Mouse (Mus musculus) MEL (cell line): Measurements from ENCODE around the gene Zcrb1. TPM values are rescaled to one million over a fixed set of nuclear protein-coding genes. Genes with fewer than 3 reads are reported as not detected.

ENCODE experiments used
- DNase-seq: peaks from one replicate; pipeline ENCODE4 v3.0.0; 2011; ENCODE audit warnings: low read depth, low spot score
- H3K27ac ChIP-seq: 2 replicates; pipeline ENCODE4 v1.5.1; 2012; ENCODE audit warnings: low read depth, mild to moderate bottlenecking, control low read depth, low read length, moderate library complexity; ENCODE audit not compliant: control insufficient read depth
- H3K27me3 ChIP-seq, 2 experiments: fragments of 150-350 bp in 1 of 2; sonication (generic) in 1 of 2; 2 replicates each; pipeline ENCODE4 v1.6.1; 2012; ENCODE audit warnings: low read length in 2 of 2, mild to moderate bottlenecking in 2 of 2, improper control_type of control experiment in 1 of 2, moderate library complexity in 1 of 2; ENCODE audit not compliant: insufficient read depth in 2 of 2, control insufficient read depth in 1 of 2
- H3K36me3 ChIP-seq, 2 experiments: 2 replicates each; pipeline ENCODE4 v1.6.1; 2012 to 2014; ENCODE audit warnings: low read length in 2 of 2, improper control_type of control experiment in 1 of 2, inconsistent platforms in 1 of 2, mild to moderate bottlenecking in 1 of 2; ENCODE audit not compliant: insufficient read depth in 2 of 2, control insufficient read depth in 1 of 2
- H3K4me1 ChIP-seq, 2 experiments: fragments of 150-350 bp in 1 of 2; sonication (generic) in 1 of 2; 2 replicates each; pipeline ENCODE4 v1.6.1; 2012; ENCODE audit warnings: low read length in 2 of 2, improper control_type of control experiment in 1 of 2, mild to moderate bottlenecking in 1 of 2; ENCODE audit not compliant: insufficient read depth in 2 of 2, control insufficient read depth in 1 of 2
- H3K4me3 ChIP-seq, 2 experiments: fragments of 150-350 bp in 1 of 2; sonication (generic) in 1 of 2; 2 replicates each; pipeline ENCODE4 v1.5.1; 2012; ENCODE audit warnings: low read depth in 2 of 2, low read length in 2 of 2, mild to moderate bottlenecking in 2 of 2, moderate library complexity in 2 of 2, control low read depth in 1 of 2, improper control_type of control experiment in 1 of 2; ENCODE audit not compliant: control insufficient read depth in 1 of 2, insufficient read depth in 1 of 2
- H3K79me2 ChIP-seq: 2 replicates; pipeline ENCODE4 v1.6.1; 2012; ENCODE audit warnings: mild to moderate bottlenecking, low read length, moderate library complexity; ENCODE audit not compliant: control insufficient read depth, poor library complexity, insufficient read depth
- H3K9ac ChIP-seq: 2 replicates; pipeline ENCODE4 v1.6.1; 2012; ENCODE audit warnings: low read depth, mild to moderate bottlenecking, control low read depth, low read length, moderate library complexity; ENCODE audit not compliant: control insufficient read depth, poor library complexity, severe bottlenecking
- H3K9me3 ChIP-seq: fragments of 150-350 bp; sonication (generic); replicated peaks from 2 replicates; pipeline ENCODE4 v1.6.1; 2012; ENCODE audit warnings: mild to moderate bottlenecking, low read length, improper control_type of control experiment, moderate library complexity; ENCODE audit not compliant: insufficient read depth
- BHLHE40 ChIP-seq: IDR thresholded peaks from 2 replicates; pipeline ENCODE4 v1.6.1; 2012; ENCODE audit warnings: low read depth, mild to moderate bottlenecking, inconsistent platforms, low read length, improper control_type of control experiment, borderline replicate concordance
- CHD1 ChIP-seq: IDR thresholded peaks from 2 replicates; pipeline ENCODE4 v1.6.1; 2012; ENCODE audit warnings: low read depth, mild to moderate bottlenecking, inconsistent platforms, low read length, improper control_type of control experiment
- CHD2 ChIP-seq: IDR thresholded peaks from 2 replicates; pipeline ENCODE4 v1.6.1; 2011; ENCODE audit warnings: low read length, improper control_type of control experiment
- CTCF ChIP-seq, 3 experiments: IDR thresholded peaks in 2 of 3; conservative IDR thresholded peaks in 1 of 3; 2 replicates each; pipeline ENCODE4 v1.5.1; 2011 to 2012; ENCODE audit warnings: low read length in 3 of 3, low read depth in 2 of 3, mild to moderate bottlenecking in 2 of 3, improper control_type of control experiment in 1 of 3, inconsistent platforms in 1 of 3, mixed read lengths in 1 of 3, moderate library complexity in 1 of 3; ENCODE audit not compliant: control insufficient read depth in 1 of 3, insufficient read depth in 1 of 3, poor library complexity in 1 of 3, severe bottlenecking in 1 of 3
- E2F4 ChIP-seq: IDR thresholded peaks from 2 replicates; pipeline ENCODE4 v1.6.1; 2011; ENCODE audit warnings: low read depth, low read length, improper control_type of control experiment, borderline replicate concordance
- ELF1 ChIP-seq: IDR thresholded peaks from 2 replicates; pipeline ENCODE4 v1.6.1; 2014; ENCODE audit warnings: low read depth, mild to moderate bottlenecking, inconsistent platforms, low read length, improper control_type of control experiment, moderate library complexity
- EP300 ChIP-seq, 2 experiments: IDR thresholded peaks; 2 replicates each; pipeline ENCODE4 v1.6.1; 2011; ENCODE audit warnings: improper control_type of control experiment in 2 of 2, low read length in 2 of 2, low read depth in 1 of 2, mild to moderate bottlenecking in 1 of 2
- ETS1 ChIP-seq: IDR thresholded peaks from 2 replicates; pipeline ENCODE4 v1.6.1; 2012; ENCODE audit warnings: low read depth, mild to moderate bottlenecking, inconsistent platforms, low read length, improper control_type of control experiment, moderate library complexity
- GABPA ChIP-seq: IDR thresholded peaks from 2 replicates; pipeline ENCODE4 v1.6.1; 2012; ENCODE audit warnings: low read depth, mild to moderate bottlenecking, inconsistent platforms, low read length, improper control_type of control experiment, moderate library complexity
- GATA1 ChIP-seq: IDR thresholded peaks from 2 replicates; pipeline ENCODE4 v1.6.1; 2011; ENCODE audit warnings: low read depth, low read length, improper control_type of control experiment
- HCFC1 ChIP-seq: IDR thresholded peaks from 2 replicates; pipeline ENCODE4 v1.6.1; 2012; ENCODE audit warnings: low read depth, mild to moderate bottlenecking, inconsistent platforms, low read length, improper control_type of control experiment, moderate library complexity
- JUND ChIP-seq: IDR thresholded peaks from 2 replicates; pipeline ENCODE4 v1.6.1; 2011; ENCODE audit warnings: low read depth, mild to moderate bottlenecking, improper control_type of control experiment, low read length
- KAT2A ChIP-seq: conservative IDR thresholded peaks from 2 replicates; pipeline ENCODE4 v1.6.1; 2012; ENCODE audit warnings: low read depth, low read length, improper control_type of control experiment, inconsistent platforms
- MAFK ChIP-seq: IDR thresholded peaks from 2 replicates; pipeline ENCODE4 v1.6.1; 2011; ENCODE audit warnings: low read depth, mild to moderate bottlenecking, low read length, improper control_type of control experiment, borderline replicate concordance
- MAX ChIP-seq: IDR thresholded peaks from 2 replicates; pipeline ENCODE4 v1.6.1; 2011; ENCODE audit warnings: low read length, improper control_type of control experiment
- MAZ ChIP-seq: IDR thresholded peaks from 2 replicates; pipeline ENCODE4 v1.6.1; 2012; ENCODE audit warnings: low read depth, mild to moderate bottlenecking, inconsistent platforms, low read length, improper control_type of control experiment
- MEF2A ChIP-seq: IDR thresholded peaks from 2 replicates; pipeline ENCODE4 v1.6.1; 2014; ENCODE audit warnings: low read depth, mild to moderate bottlenecking, inconsistent platforms, low read length, improper control_type of control experiment; ENCODE audit not compliant: poor library complexity, insufficient replicate concordance, severe bottlenecking; ENCODE audit errors: extremely low read depth
- MXI1 ChIP-seq: IDR thresholded peaks from 2 replicates; pipeline ENCODE4 v1.6.1; 2011; ENCODE audit warnings: mild to moderate bottlenecking, low read depth, low read length, improper control_type of control experiment
- MYB ChIP-seq: IDR thresholded peaks from 2 replicates; pipeline ENCODE4 v1.6.1; 2011; ENCODE audit warnings: mild to moderate bottlenecking, low read depth, low read length, improper control_type of control experiment
- MYC ChIP-seq: IDR thresholded peaks from 2 replicates; pipeline ENCODE4 v1.6.1; 2011; ENCODE audit warnings: low read depth, mild to moderate bottlenecking, low read length, improper control_type of control experiment, moderate library complexity
- NELFE ChIP-seq: IDR thresholded peaks from 2 replicates; pipeline ENCODE4 v1.6.1; 2011; ENCODE audit warnings: low read depth, low read length, improper control_type of control experiment
- NRF1 ChIP-seq: IDR thresholded peaks from 2 replicates; pipeline ENCODE4 v1.6.1; 2014; ENCODE audit warnings: low read depth, mild to moderate bottlenecking, inconsistent platforms, low read length, improper control_type of control experiment, moderate library complexity; ENCODE audit not compliant: poor library complexity, insufficient read depth, severe bottlenecking
- POLR2A ChIP-seq, 2 experiments: IDR thresholded peaks; 2 replicates each; pipeline ENCODE4 v1.6.1; 2011 to 2012; ENCODE audit warnings: low read length in 2 of 2, mild to moderate bottlenecking in 2 of 2, control low read depth in 1 of 2, improper control_type of control experiment in 1 of 2, low read depth in 1 of 2, moderate library complexity in 1 of 2; ENCODE audit not compliant: control insufficient read depth in 1 of 2, insufficient read depth in 1 of 2, poor library complexity in 1 of 2
- POLR2AphosphoS2 ChIP-seq: IDR thresholded peaks from 2 replicates; pipeline ENCODE4 v1.6.1; 2011; ENCODE audit warnings: low read length, improper control_type of control experiment
- POLR2AphosphoS5 ChIP-seq: IDR thresholded peaks from 2 replicates; pipeline ENCODE4 v1.6.1; 2012; ENCODE audit warnings: low read depth, borderline replicate concordance, mild to moderate bottlenecking, inconsistent platforms, low read length, moderate library complexity, mixed read lengths
- RAD21 ChIP-seq: IDR thresholded peaks from 2 replicates; pipeline ENCODE4 v1.6.1; 2011; ENCODE audit warnings: mild to moderate bottlenecking, low read depth, low read length, improper control_type of control experiment
- RCOR1 ChIP-seq: IDR thresholded peaks from 2 replicates; pipeline ENCODE4 v1.6.1; 2012; ENCODE audit warnings: low read depth, mild to moderate bottlenecking, inconsistent platforms, low read length, improper control_type of control experiment
- SIN3A ChIP-seq: IDR thresholded peaks from 2 replicates; pipeline ENCODE4 v1.6.1; 2012; ENCODE audit warnings: low read length, improper control_type of control experiment, inconsistent platforms
- SMC3 ChIP-seq: IDR thresholded peaks from 2 replicates; pipeline ENCODE4 v1.6.1; 2011; ENCODE audit warnings: low read depth, low read length, improper control_type of control experiment
- TAL1 ChIP-seq: IDR thresholded peaks from 2 replicates; pipeline ENCODE4 v1.6.1; 2012; ENCODE audit warnings: mild to moderate bottlenecking, inconsistent platforms, low read length, moderate library complexity, mixed read lengths
- TBP ChIP-seq: IDR thresholded peaks from 2 replicates; pipeline ENCODE4 v1.8.0; 2011; ENCODE audit warnings: low read depth, low read length, improper control_type of control experiment
- TCF12 ChIP-seq: IDR thresholded peaks from 2 replicates; pipeline ENCODE4 v1.6.1; 2014; ENCODE audit warnings: low read depth, mild to moderate bottlenecking, inconsistent platforms, low read length, improper control_type of control experiment, moderate library complexity
- UBTF ChIP-seq: IDR thresholded peaks from 2 replicates; pipeline ENCODE4 v1.6.1; 2012; ENCODE audit warnings: low read depth, mild to moderate bottlenecking, inconsistent platforms, low read length, improper control_type of control experiment, moderate library complexity, borderline replicate concordance; ENCODE audit not compliant: insufficient read depth
- USF1 ChIP-seq: IDR thresholded peaks from 2 replicates; pipeline ENCODE4 v1.6.1; 2014; ENCODE audit warnings: low read depth, mild to moderate bottlenecking, inconsistent platforms, low read length, improper control_type of control experiment, moderate library complexity
- USF2 ChIP-seq, 2 experiments: IDR thresholded peaks; 2 replicates each; pipeline ENCODE4 v1.6.1; 2011 to 2012; ENCODE audit warnings: improper control_type of control experiment in 2 of 2, low read length in 2 of 2, borderline replicate concordance in 1 of 2, inconsistent platforms in 1 of 2, low read depth in 1 of 2, mild to moderate bottlenecking in 1 of 2; ENCODE audit not compliant: insufficient read depth in 1 of 2
- ZKSCAN1 ChIP-seq: IDR thresholded peaks from 2 replicates; pipeline ENCODE4 v1.6.1; 2012; ENCODE audit warnings: low read depth, mild to moderate bottlenecking, inconsistent platforms, low read length, improper control_type of control experiment, moderate library complexity
- ZMIZ1 ChIP-seq: IDR thresholded peaks from 2 replicates; pipeline ENCODE4 v1.6.1; 2012; ENCODE audit warnings: low read depth, mild to moderate bottlenecking, inconsistent platforms, low read length, improper control_type of control experiment, moderate library complexity
- ZNF384 ChIP-seq: IDR thresholded peaks from 2 replicates; pipeline ENCODE4 v1.6.1; 2012; ENCODE audit warnings: low read depth, mild to moderate bottlenecking, inconsistent platforms, low read length, improper control_type of control experiment
- polyA plus RNA-seq, 2 experiments: library from polyadenylated mRNA; stranded (reverse) in 1 of 2; unstranded in 1 of 2; fragments of >175 nt in 1 of 2; fragments of >200 nt in 1 of 2; gene quantifications; 2 replicates each; pipeline versions ENCODE4 v1.2.1 to v1.2.4; 2012; ENCODE audit warnings: low replicate concordance in 2 of 2, low read depth in 1 of 2; ENCODE audit not compliant: insufficient read length in 2 of 2, insufficient read depth in 1 of 2, missing spikeins in 1 of 2
- total RNA-seq: library from RNA; depleted of rRNA; stranded (reverse); fragments of 300-350 nt; gene quantifications from 2 replicates; pipeline ENCODE4 v1.2.3, GENCODE M21; 2012

The Zcrb1 gene
- total and polyA plus RNA-seq, 3 experiments, result 70.0 to 149 TPM; not detected in 1

DNA sequence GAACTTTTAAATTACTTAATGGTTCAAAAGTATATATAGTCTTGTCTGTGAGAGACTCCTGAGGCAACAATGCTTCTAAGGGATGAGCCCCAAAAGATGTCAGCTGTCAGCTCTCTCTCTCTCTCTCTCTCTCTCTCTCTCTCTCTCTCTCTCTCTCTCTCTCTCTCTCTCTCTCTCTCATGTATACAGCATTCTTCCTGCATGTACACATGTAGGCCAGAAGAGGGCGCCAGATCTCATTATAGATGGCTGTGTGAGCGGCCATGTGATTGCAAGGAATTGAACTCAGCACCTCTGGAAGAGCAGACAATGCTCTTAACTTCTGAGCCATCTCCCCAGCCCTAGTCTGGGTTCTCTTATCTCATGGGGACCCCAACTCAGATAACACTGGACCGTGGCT lies 19.0 kb downstream of the Zcrb1 start:
- H3K79me2 ChIP-seq, result no peaks in the 10 kb centered on the region
- H3K4me1 ChIP-seq, result peaks cover 0 to 7% of the 10 kb centered on the region in 2 experiments; a peak in 2 of 4 replicates
- no peak overlapping the region for H3K9ac ChIP-seq
- DNase-seq, result peak; percentile 80
- H3K27me3 ChIP-seq, result no peaks in the 10 kb centered on the region
- no peak overlapping the region for H3K27ac ChIP-seq
- peaks cover 0 to 3% of the 10 kb centered on the region in 2 experiments; a peak in 1 of 4 replicates for H3K36me3 ChIP-seq
- peak overlapping the region; percentile 12 to 23; a peak in 3 of 4 replicates for H3K4me3 ChIP-seq
- H3K9me3 ChIP-seq, result no peaks in the 10 kb centered on the region
- peak; percentile 98 for TF ChIP-seq JUND
- no peak for TF ChIP-seq CHD1
- TF ChIP-seq NELFE, result no peak
- TF ChIP-seq SMC3, result peak; percentile 51
- no peak for TF ChIP-seq TAL1
- no peak for TF ChIP-seq USF1
- no peak for TF ChIP-seq KAT2A
- TF ChIP-seq ELF1, result no peak
- TF ChIP-seq EP300 (IDR thresholded peaks at IDR 0.05; ENCODE audit: low read depth in 1 of 2, low read length in 2 of 2), result no peak
- TF ChIP-seq MYB, result no peak
- TF ChIP-seq POLR2AphosphoS2, result no peak
- peak; percentile 45 for TF ChIP-seq RAD21
- peak; percentile 80; the same call in 1 of the 2 replicates for TF ChIP-seq MXI1
- TF ChIP-seq SIN3A, result no peak; the same call in 1 of the 2 replicates
- no peak for TF ChIP-seq POLR2A (IDR thresholded peaks at IDR 0.05; ENCODE audit: control insufficient read depth in 1 of 2, insufficient read depth in 1 of 2, low read depth in 1 of 2, low read length in 2 of 2, poor library complexity in 1 of 2)
- no peak for TF ChIP-seq RCOR1
- no peak for TF ChIP-seq HCFC1
- TF ChIP-seq CTCF (IDR thresholded peaks at IDR 0.05 in 2 of 3, conservative IDR thresholded peaks at IDR 0.05 in 1 of 3; ENCODE audit: control insufficient read depth in 1 of 3, insufficient read depth in 1 of 3, low read depth in 2 of 3, low read length in 3 of 3, poor library complexity in 1 of 3, severe bottlenecking in 1 of 3), result peak; percentile 49 to 69 (median 64)
- no peak for TF ChIP-seq MAZ
- no peak for TF ChIP-seq ZNF384
- TF ChIP-seq NRF1, result no peak
- TF ChIP-seq MYC, result peak; percentile 77; the same call in 1 of the 2 replicates
- no peak for TF ChIP-seq BHLHE40
- no peak for TF ChIP-seq POLR2AphosphoS5
- peak; percentile 64 for TF ChIP-seq MAX
- no peak for TF ChIP-seq USF2 (IDR thresholded peaks at IDR 0.05; ENCODE audit: borderline replicate concordance in 1 of 2, insufficient read depth in 1 of 2, low read depth in 1 of 2, low read length in 2 of 2)
- TF ChIP-seq E2F4, result no peak
- no peak for TF ChIP-seq ZMIZ1
- TF ChIP-seq ETS1, result no peak; the same call in 1 of the 2 replicates
- no peak for TF ChIP-seq MAFK
- TF ChIP-seq GABPA, result no peak
- no peak for TF ChIP-seq MEF2A
- TF ChIP-seq UBTF, result no peak
- TF ChIP-seq GATA1, result no peak
- no peak for TF ChIP-seq ZKSCAN1
- no peak for TF ChIP-seq CHD2
- TF ChIP-seq TBP, result no peak
- no peak for TF ChIP-seq TCF12
